Mouse (Mus musculus) CH12.LX (cell line): ENCODE results near the gene Plscr2. TPM values are rescaled to one million over a fixed set of nuclear protein-coding genes. Genes with fewer than 3 reads are reported as not detected.

ENCODE experiments used
- DNase-seq: peaks from one replicate; pipeline ENCODE4 v3.0.0-alpha.2; 2013; ENCODE audit errors: extremely low read depth
- H3K27ac ChIP-seq: 2 replicates; pipeline ENCODE4 v1.5.1; 2012; ENCODE audit warnings: low read depth, mild to moderate bottlenecking, control low read depth, moderate library complexity; ENCODE audit not compliant: insufficient read depth
- H3K27me3 ChIP-seq: replicated peaks from 2 replicates; pipeline ENCODE3; 2012; ENCODE audit warnings: inconsistent platforms
- H3K36me3 ChIP-seq, 2 experiments: replicated peaks in 1 of 2; 2 replicates each; pipeline versions ENCODE3 to v1.6.1; 2012; ENCODE audit warnings: inconsistent platforms in 1 of 2, low read length in 1 of 2, mild to moderate bottlenecking in 1 of 2, mixed read lengths in 1 of 2, moderate library complexity in 1 of 2; ENCODE audit not compliant: control insufficient read depth in 1 of 2, insufficient read depth in 1 of 2
- H3K4me1 ChIP-seq, 2 experiments: 2 replicates each; pipeline ENCODE4 v1.6.1; 2012; ENCODE audit warnings: inconsistent platforms in 1 of 2, moderate library complexity in 1 of 2; ENCODE audit not compliant: insufficient read depth in 2 of 2, control insufficient read depth in 1 of 2
- H3K4me2 ChIP-seq: 2 replicates; pipeline ENCODE4 v1.6.1; 2012; ENCODE audit warnings: low read depth, mild to moderate bottlenecking, control low read depth; ENCODE audit not compliant: poor library complexity, insufficient read depth, severe bottlenecking
- H3K4me3 ChIP-seq, 3 experiments: fragments of 150-350 bp in 1 of 3; sonication (generic) in 1 of 3; replicated peaks in 1 of 3; 2 replicates each; pipeline versions ENCODE3 to v1.5.1; 2011 to 2012; ENCODE audit warnings: low read depth in 2 of 3, low read length in 2 of 3, mild to moderate bottlenecking in 2 of 3, moderate library complexity in 2 of 3, control low read depth in 1 of 3, improper control_type of control experiment in 1 of 3, inconsistent platforms in 1 of 3, mixed read lengths in 1 of 3; ENCODE audit not compliant: poor library complexity in 1 of 3
- H3K79me2 ChIP-seq: replicated peaks from 2 replicates; pipeline ENCODE4 v1.6.1; 2012; ENCODE audit warnings: mild to moderate bottlenecking, moderate library complexity; ENCODE audit not compliant: control insufficient read depth, poor library complexity, insufficient read depth, severe bottlenecking; ENCODE audit errors: extremely low read depth
- H3K9ac ChIP-seq: 2 replicates; pipeline ENCODE4 v1.6.1; 2012; ENCODE audit warnings: low read depth, mild to moderate bottlenecking, control low read depth, moderate library complexity; ENCODE audit not compliant: insufficient read depth
- H3K9me3 ChIP-seq: replicated peaks from 2 replicates; pipeline ENCODE3; 2012; ENCODE audit warnings: low read length, inconsistent platforms, mixed read lengths
- BHLHE40 ChIP-seq: IDR thresholded peaks from 2 replicates; pipeline ENCODE4 v1.6.1; 2011; ENCODE audit warnings: mild to moderate bottlenecking, low read depth, low read length, improper control_type of control experiment
- CHD1 ChIP-seq: IDR thresholded peaks from 2 replicates; pipeline ENCODE4 v1.6.1; 2012; ENCODE audit warnings: low read depth, low read length, improper control_type of control experiment, inconsistent platforms
- ELF1 ChIP-seq: IDR thresholded peaks from 2 replicates; pipeline ENCODE4 v1.6.1; 2014; ENCODE audit warnings: low read depth, mild to moderate bottlenecking, inconsistent platforms, low read length, improper control_type of control experiment
- EP300 ChIP-seq: IDR thresholded peaks from 2 replicates; pipeline ENCODE4 v1.6.1; 2011; ENCODE audit warnings: low read length, improper control_type of control experiment
- ETS1 ChIP-seq: conservative IDR thresholded peaks from 2 replicates; pipeline ENCODE4 v1.6.1; 2012; ENCODE audit warnings: low read depth, mild to moderate bottlenecking, inconsistent platforms, low read length, improper control_type of control experiment, moderate library complexity
- JUND ChIP-seq: conservative IDR thresholded peaks from 2 replicates; pipeline ENCODE4 v1.6.1; 2011; ENCODE audit warnings: low read depth, low read length, improper control_type of control experiment
- KAT2A ChIP-seq: IDR thresholded peaks from 2 replicates; pipeline ENCODE4 v1.6.1; 2012; ENCODE audit warnings: low read length, improper control_type of control experiment, inconsistent platforms; ENCODE audit not compliant: insufficient replicate concordance
- MAFK ChIP-seq: IDR thresholded peaks from 2 replicates; pipeline ENCODE4 v1.6.1; 2011; ENCODE audit warnings: low read length, improper control_type of control experiment; ENCODE audit not compliant: insufficient replicate concordance
- MAZ ChIP-seq: IDR thresholded peaks from 2 replicates; pipeline ENCODE4 v1.6.1; 2012; ENCODE audit warnings: low read depth, mild to moderate bottlenecking, inconsistent platforms, low read length, improper control_type of control experiment, moderate library complexity
- MEF2A ChIP-seq: IDR thresholded peaks from 2 replicates; pipeline ENCODE4 v1.6.1; 2014; ENCODE audit warnings: low read depth, mild to moderate bottlenecking, inconsistent platforms, low read length, improper control_type of control experiment, borderline replicate concordance
- MXI1 ChIP-seq: IDR thresholded peaks from 2 replicates; pipeline ENCODE4 v1.6.1; 2011; ENCODE audit warnings: mild to moderate bottlenecking, low read depth, low read length, improper control_type of control experiment
- NELFE ChIP-seq: IDR thresholded peaks from 2 replicates; pipeline ENCODE4 v1.6.1; 2011; ENCODE audit warnings: low read depth, low read length, improper control_type of control experiment
- NRF1 ChIP-seq: IDR thresholded peaks from 2 replicates; pipeline ENCODE4 v1.6.1; 2014; ENCODE audit warnings: low read depth, mild to moderate bottlenecking, inconsistent platforms, low read length, improper control_type of control experiment, moderate library complexity
- PAX5 ChIP-seq: IDR thresholded peaks from 2 replicates; pipeline ENCODE4 v1.6.1; 2012; ENCODE audit warnings: low read length, inconsistent platforms, mixed read lengths
- POLR2AphosphoS2 ChIP-seq: IDR thresholded peaks from 2 replicates; pipeline ENCODE4 v1.6.1; 2011; ENCODE audit warnings: low read depth, low read length, improper control_type of control experiment
- RAD21 ChIP-seq: IDR thresholded peaks from 2 replicates; pipeline ENCODE4 v1.6.1; 2011; ENCODE audit warnings: low read depth, mild to moderate bottlenecking, low read length, improper control_type of control experiment, moderate library complexity
- RCOR1 ChIP-seq: conservative IDR thresholded peaks from 2 replicates; pipeline ENCODE4 v1.6.1; 2012; ENCODE audit warnings: low read depth, mild to moderate bottlenecking, inconsistent platforms, low read length, improper control_type of control experiment
- SMC3 ChIP-seq: IDR thresholded peaks from 2 replicates; pipeline ENCODE4 v1.6.1; 2011; ENCODE audit warnings: low read depth, low read length, improper control_type of control experiment
- TBP ChIP-seq: conservative IDR thresholded peaks from 2 replicates; pipeline ENCODE4 v1.6.1; 2011; ENCODE audit warnings: low read depth, low read length, improper control_type of control experiment
- UBTF ChIP-seq: IDR thresholded peaks from 2 replicates; pipeline ENCODE4 v1.6.1; 2012; ENCODE audit warnings: low read depth, mild to moderate bottlenecking, inconsistent platforms, low read length, improper control_type of control experiment, moderate library complexity
- USF1 ChIP-seq: IDR thresholded peaks from 2 replicates; pipeline ENCODE4 v1.6.1; 2014; ENCODE audit warnings: low read depth, mild to moderate bottlenecking, inconsistent platforms, low read length, improper control_type of control experiment
- USF2 ChIP-seq: conservative IDR thresholded peaks from 2 replicates; pipeline ENCODE4 v1.6.1; 2011; ENCODE audit warnings: low read depth, low read length, improper control_type of control experiment
- ZC3H11A ChIP-seq: IDR thresholded peaks from 2 replicates; pipeline ENCODE4 v1.6.1; 2012; ENCODE audit warnings: low read depth, mild to moderate bottlenecking, inconsistent platforms, low read length, improper control_type of control experiment
- ZKSCAN1 ChIP-seq: IDR thresholded peaks from 2 replicates; pipeline ENCODE4 v1.6.1; 2012; ENCODE audit warnings: low read depth, inconsistent platforms, low read length, improper control_type of control experiment, borderline replicate concordance
- ZMIZ1 ChIP-seq: IDR thresholded peaks from 2 replicates; pipeline ENCODE4 v1.6.1; 2012; ENCODE audit warnings: low read depth, mild to moderate bottlenecking, inconsistent platforms, low read length, improper control_type of control experiment
- ZNF384 ChIP-seq: IDR thresholded peaks from 2 replicates; pipeline ENCODE4 v1.6.1; 2012; ENCODE audit warnings: low read depth, low read length, improper control_type of control experiment, inconsistent platforms
- dilution Hi-C: fragments of 300-500 bp; cut with MboI; formaldehyde crosslinking; loops from 2 replicates; pipeline ENCODE4 v1.14.3; 2020; ENCODE audit warnings: low sequenced_read_pairs; ENCODE audit not compliant: extremely low pct_unique_long_range_greater_than_20kb, extremely low pct_ligation_motif_present
- in situ Hi-C: fragments of 300-500 bp; cut with MboI; formaldehyde crosslinking; loops from 3 replicates; pipeline ENCODE4 v1.14.3; 2019; ENCODE audit warnings: low sequenced_read_pairs, low pct_ligation_motif_present, low pct_unique_long_range_greater_than_20kb, mixed read lengths
- polyA plus RNA-seq: library from polyadenylated mRNA; unstranded; fragments of >175 nt; gene quantifications from 2 replicates; pipeline ENCODE4 v1.2.1, GENCODE M21; 2012; ENCODE audit warnings: low read depth; ENCODE audit not compliant: insufficient read length
- total RNA-seq, 2 experiments: library from RNA; depleted of rRNA; stranded (reverse); fragments of 300-350 nt in 1 of 2; fragments of >200 nt in 1 of 2; gene quantifications; 2 replicates each; pipeline ENCODE4 v1.2.3; 2012 to 2014

Gene Plscr2
- total and polyA plus RNA-seq, 3 experiments: 0.91 to 1.4 (median 0.95) TPM

GRCm38 (mm10) chr9:92293560-92294548 is 18.5 kb downstream of the Plscr2 start:
- no peak overlapping the region for H3K4me2 ChIP-seq
- no peak overlapping the region for H3K4me3 ChIP-seq
- H3K27me3 ChIP-seq: no peaks in the 10 kb centered on the region
- dilution Hi-C loops: no loop called here
- H3K36me3 ChIP-seq: peaks cover 9 to 40% of the 10 kb centered on the region in 2 experiments
- in situ Hi-C loops: no loop called here
- peaks cover 0 to 4% of the 10 kb centered on the region in 2 experiments; a peak in 1 of 4 replicates for H3K4me1 ChIP-seq
- TF ChIP-seq MXI1: no peak
- TF ChIP-seq MAZ: no peak
- no peak for TF ChIP-seq USF1
- no peak for TF ChIP-seq ELF1
- no peak for TF ChIP-seq USF2
- no peak for TF ChIP-seq RCOR1
- TF ChIP-seq CHD1: no peak
- no peak for TF ChIP-seq MAFK
- no peak for TF ChIP-seq RAD21
- TF ChIP-seq SMC3: no peak
- TF ChIP-seq MEF2A: no peak
- TF ChIP-seq NRF1: no peak
- no peak for TF ChIP-seq PAX5
- TF ChIP-seq EP300: no peak
- no peak for TF ChIP-seq UBTF
- TF ChIP-seq ZMIZ1: no peak
- no peak for TF ChIP-seq BHLHE40
- no peak for TF ChIP-seq ETS1
- TF ChIP-seq JUND: no peak
- no peak for TF ChIP-seq KAT2A
- H3K9me3 ChIP-seq: no peaks in the 10 kb centered on the region
- no peak for DNase-seq
- H3K79me2 ChIP-seq: no peaks in the 10 kb centered on the region
- no peak overlapping the region for H3K9ac ChIP-seq
- H3K27ac ChIP-seq: no peak overlapping the region

GRCm38 (mm10) chr9:92298288-92298687 is 22.9 kb downstream of the Plscr2 start:
- Histone ChIP-seq H3K4me3 (no peak overlapping the region), H3K27ac (no peak overlapping the region), H3K9ac (no peak overlapping the region), H3K27me3 (no peaks in the 10 kb centered on the region), H3K9me3 (no peaks in the 10 kb centered on the region), H3K36me3 (peaks cover 0 to 22% of the 10 kb centered on the region in 2 experiments), H3K79me2 (no peaks in the 10 kb centered on the region), H3K4me2 (no peak overlapping the region), H3K4me1 (no peaks in the 10 kb centered on the region)
- dilution Hi-C loops (no loop called here), in situ Hi-C loops (no loop called here)
- no peak for DNase-seq
- no peak for TF ChIP-seq TBP
- TF ChIP-seq ZKSCAN1: no peak
- TF ChIP-seq BHLHE40: no peak
- no peak for TF ChIP-seq POLR2AphosphoS2
- no peak for TF ChIP-seq RAD21
- TF ChIP-seq JUND: no peak
- no peak for TF ChIP-seq ZMIZ1
- TF ChIP-seq ZNF384: no peak
- TF ChIP-seq MEF2A: no peak
- TF ChIP-seq RCOR1: no peak
- no peak for TF ChIP-seq ZC3H11A
- no peak for TF ChIP-seq UBTF
- no peak for TF ChIP-seq ETS1
- TF ChIP-seq NELFE: no peak
